Mouse (Mus musculus) ES-E14 (cell line): ENCODE measurements around the gene Sytl3. TPM values are rescaled to one million over a fixed set of nuclear protein-coding genes. Genes with fewer than 3 reads are reported as not detected.
"Not testable (repeated sequence)": the region's sequence is repeated elsewhere in the genome, so short reads cannot be mapped to it uniquely, and the experiment has no call there.

Experiments used
- DNase-seq: peaks from one replicate; pipeline ENCODE4 v3.0.0-alpha.2; 2013; ENCODE audit warnings: low read depth, low spot score
- H3K27ac ChIP-seq: 2 replicates; pipeline ENCODE4 v1.5.1; 2012; ENCODE audit warnings: low read depth, mild to moderate bottlenecking, low read length, moderate library complexity, mixed read lengths; ENCODE audit not compliant: poor library complexity, insufficient read depth, severe bottlenecking
- H3K36me3 ChIP-seq: 2 replicates; pipeline ENCODE4 v1.6.1; 2012; ENCODE audit warnings: mild to moderate bottlenecking, low read length, moderate library complexity, mixed read lengths; ENCODE audit not compliant: control insufficient read depth, poor library complexity, insufficient read depth, severe bottlenecking
- H3K4me1 ChIP-seq, 2 experiments: fragments of 150-350 bp in 1 of 2; sonication (generic) in 1 of 2; 2 replicates each; pipeline ENCODE4 v1.6.1; 2012; ENCODE audit warnings: low read length in 2 of 2, mild to moderate bottlenecking in 1 of 2, mixed read lengths in 1 of 2; ENCODE audit not compliant: control insufficient read depth in 2 of 2, insufficient read depth in 2 of 2, poor library complexity in 1 of 2
- H3K4me3 ChIP-seq, 2 experiments: fragments of 150-350 bp in 1 of 2; sonication (generic) in 1 of 2; 2 replicates each; pipeline ENCODE4 v1.5.1; 2012; ENCODE audit warnings: low read length in 2 of 2, low read depth in 1 of 2, mild to moderate bottlenecking in 1 of 2, mixed read lengths in 1 of 2; ENCODE audit not compliant: insufficient read depth in 1 of 2, poor library complexity in 1 of 2, severe bottlenecking in 1 of 2
- H3K9ac ChIP-seq: 2 replicates; pipeline ENCODE4 v1.6.1; 2012; ENCODE audit warnings: low read depth, mild to moderate bottlenecking, low read length, mixed read lengths; ENCODE audit not compliant: poor library complexity, insufficient read depth, severe bottlenecking
- H3K9me3 ChIP-seq: fragments of 150-350 bp; sonication (generic); 2 replicates; pipeline ENCODE4 v1.6.1; 2012; ENCODE audit warnings: low read depth, mild to moderate bottlenecking, low read length; ENCODE audit not compliant: control insufficient read depth, insufficient read depth
- in situ Hi-C, 2 experiments: fragments of 600-800 bp; cut with MboI; formaldehyde crosslinking; loops; one replicate each; pipeline ENCODE4 v1.15.1; 2025; ENCODE audit warnings: low sequenced_read_pairs in 2 of 2, inconsistent platforms in 1 of 2; ENCODE audit not compliant: unreplicated experiment in 2 of 2
- total RNA-seq: library from RNA; depleted of rRNA; stranded (reverse); fragments of 300-350 nt; gene quantifications from 2 replicates; pipeline ENCODE4 v1.2.3, GENCODE M21; 2012; rRNA removed

Gene Sytl3
- total RNA-seq: 4.1 and 7.0 TPM in 2 replicates

DNA sequence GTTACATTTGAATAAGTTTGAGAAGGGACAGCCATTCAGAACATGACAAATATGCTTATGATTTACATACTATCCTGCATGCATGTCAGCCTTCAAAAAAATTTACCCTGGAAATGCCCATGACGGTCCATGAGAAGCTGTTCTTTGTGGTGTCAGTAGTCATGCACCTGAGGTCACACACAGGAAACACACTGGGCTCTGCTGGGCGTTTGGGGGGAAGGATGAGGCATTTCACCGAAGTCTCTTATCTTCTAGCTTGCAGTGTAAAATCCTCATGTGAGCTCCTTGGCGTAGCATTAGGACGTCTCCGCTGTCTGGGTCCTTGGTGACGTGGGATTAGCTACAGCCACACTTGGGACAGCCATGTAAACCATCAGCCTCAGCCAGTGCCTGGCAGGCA is at the start of gene Sytl3:
Gene Sytl3, plus strand, starts transcription at position 293 of the 400 bp plus-strand sequence.
- in situ Hi-C loops: not testable (repeated sequence)

GRCm38 (mm10) chr17:6613524-6613923 is 45.4 kb upstream of the Sytl3 start:
- H3K27ac ChIP-seq, in situ Hi-C loops, H3K4me1 ChIP-seq, H3K9ac ChIP-seq, H3K4me3 ChIP-seq, DNase-seq, H3K36me3 ChIP-seq, H3K9me3 ChIP-seq: not testable (repeated sequence)

More for the DNA sequence above, at the start of gene Sytl3:
- not testable (repeated sequence) for H3K27ac ChIP-seq, DNase-seq, H3K4me3 ChIP-seq, H3K4me1 ChIP-seq, H3K36me3 ChIP-seq, H3K9ac ChIP-seq, H3K9me3 ChIP-seq

GRCm38 (mm10) chr17:6614316-6614715 is 44.6 kb upstream of the Sytl3 start:
- DNase-seq, H3K9me3 ChIP-seq, in situ Hi-C loops, H3K4me3 ChIP-seq, H3K36me3 ChIP-seq, H3K27ac ChIP-seq, H3K9ac ChIP-seq, H3K4me1 ChIP-seq: not testable (repeated sequence)

- H3K9me3 ChIP-seq, DNase-seq, H3K4me3 ChIP-seq, H3K27ac ChIP-seq, in situ Hi-C loops, H3K36me3 ChIP-seq, H3K4me1 ChIP-seq, H3K9ac ChIP-seq: not testable (repeated sequence)
Observed at GRCm38 (mm10) chr17:6616731-6617130, 42.2 kb upstream of the Sytl3 start.

GRCm38 (mm10) chr17:6617689-6618400 is 41.0 kb upstream of the Sytl3 start:
- H3K9ac ChIP-seq, DNase-seq, H3K4me3 ChIP-seq, H3K36me3 ChIP-seq, H3K4me1 ChIP-seq, H3K9me3 ChIP-seq, in situ Hi-C loops, H3K27ac ChIP-seq: not testable (repeated sequence)

GRCm38 (mm10) chr17:6619271-6619670 is 39.6 kb upstream of the Sytl3 start:
- in situ Hi-C loops, H3K4me3 ChIP-seq, H3K9me3 ChIP-seq, H3K36me3 ChIP-seq, DNase-seq, H3K4me1 ChIP-seq, H3K9ac ChIP-seq, H3K27ac ChIP-seq: not testable (repeated sequence)

GRCm38 (mm10) chr17:6620035-6620434 is 38.9 kb upstream of the Sytl3 start:
- in situ Hi-C loops, H3K9me3 ChIP-seq, H3K27ac ChIP-seq, H3K36me3 ChIP-seq, H3K4me1 ChIP-seq, H3K9ac ChIP-seq, H3K4me3 ChIP-seq, DNase-seq: not testable (repeated sequence)

DNA sequence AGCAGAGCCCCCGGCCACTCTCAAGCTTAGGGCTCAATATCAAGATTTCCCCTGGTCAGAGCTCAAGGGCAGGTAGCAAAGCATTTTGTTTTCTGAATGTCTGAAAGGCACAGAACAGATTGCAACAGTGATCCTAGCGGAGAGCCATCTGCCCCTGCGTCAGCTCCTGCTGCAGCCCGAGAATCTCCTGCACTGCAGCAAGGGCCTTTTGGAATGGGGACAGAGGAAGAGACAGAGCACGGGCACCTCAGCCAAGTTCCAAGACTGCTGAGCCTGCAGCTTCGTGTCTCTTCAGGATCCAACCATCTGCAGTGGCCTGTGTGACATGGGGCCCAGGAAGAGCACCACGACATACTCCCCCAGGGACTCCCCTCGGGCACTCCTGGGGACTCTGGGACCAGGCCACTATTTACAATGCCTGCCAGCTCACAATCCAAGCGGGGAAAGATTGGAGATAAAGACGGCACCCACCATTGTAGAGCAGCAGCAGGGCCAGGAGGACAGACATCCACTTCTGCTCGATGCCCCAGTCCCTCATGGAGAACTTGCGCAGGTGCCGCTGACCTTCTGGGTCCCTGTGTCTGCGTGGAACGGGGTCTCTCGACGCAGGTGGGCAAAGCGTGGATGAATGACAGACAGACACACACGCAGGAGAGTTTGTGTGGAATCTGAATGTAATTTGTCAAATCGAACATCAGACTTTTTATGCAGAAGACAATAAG is 38.0 kb upstream of the Sytl3 start:
- H3K9me3 ChIP-seq, H3K27ac ChIP-seq, H3K4me3 ChIP-seq, H3K4me1 ChIP-seq, H3K9ac ChIP-seq, in situ Hi-C loops, H3K36me3 ChIP-seq, DNase-seq: not testable (repeated sequence)
